ENCODE assay signal across 19 mouse cellular contexts in the genomic region with DNA sequence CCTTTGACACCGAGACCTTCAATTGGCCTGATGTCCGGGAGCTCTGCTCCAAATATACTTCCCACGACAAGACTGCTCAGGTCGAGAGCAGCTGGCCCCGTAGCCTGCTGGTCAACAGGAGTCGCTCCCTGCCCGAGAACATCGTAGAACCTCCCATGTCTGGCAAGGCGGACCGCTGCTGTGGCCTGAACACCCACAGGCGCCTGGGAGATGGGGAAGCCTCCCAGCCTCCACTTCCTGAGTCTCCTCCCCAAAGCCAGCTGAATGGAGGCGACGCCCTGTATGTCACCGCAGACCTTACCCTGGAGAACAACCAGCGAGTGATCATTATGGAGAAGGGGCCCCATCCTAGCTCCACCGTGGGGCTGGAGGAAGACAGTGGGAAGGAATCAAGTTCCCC. TPM values are rescaled to one million over a fixed set of nuclear protein-coding genes. Genes with fewer than 3 reads are reported as not detected.
A peak's percentile ranks its signal among the peaks of the same experiment; 100 is the strongest.
DNase-seq lines count a peak whose midpoint lies in the region; ATAC-seq lines count a peak whose summit lies in the region.
"Had no signal": no experiment of that assay in that cellular context is flagged by ENCODE, and none has a peak within 500 bp of the region (broad histone marks: within the 10 kb centered on the region; RNA-seq: fewer than 3 reads in every experiment).

No protein-coding gene starts in this region.

- 0 out of 2 replicates have a peak, but pooled peaks have one; percentile 9 for ATAC-seq in megakaryocyte, adult 5-6 weeks (ENCODE audit: poor library complexity, severe bottlenecking)
- ATAC-seq: forebrain, postnatal 0 days; inflammation-experienced regulatory T-cells, adult 6 months; midbrain, embryonic 15.5 days; Patski had no signal

- DNase-seq in heart, adult 11 months, result peak; percentile 94
- no peak for DNase-seq in heart, postnatal 25 days (ENCODE audit: low spot score)
- DNase-seq in lung, postnatal 10 days, result peak; percentile 48
- no peak for DNase-seq in lung, postnatal 25 days (ENCODE audit: low spot score)
- peak; percentile 44 for DNase-seq in ZHBTc4 (ENCODE audit: low read depth, low spot score)
- DNase-seq in thymus, postnatal 14 days, result no peak
- DNase-seq: B cell, adult 2 months; cerebellum, adult 11-12 months; cerebellum, postnatal 10 days; forebrain, postnatal 0 days; layer of hippocampus, adult 9-11 months; liver, embryonic 13.5 days; retina, postnatal 1 day; right cerebral cortex, postnatal 14 days; thymus, postnatal 4 days had no signal

- intact Hi-C loops in heart, postnatal 25 days (cut with DNase I), result no loop called here

RNA-seq across cellular contexts. Expression of a gene that starts 47.2 kb away (rescaled TPM):
- 10 to 100 TPM; 13.5 to 16.6 TPM for total RNA-seq in heart, postnatal 25 days (2021)
- 40.4 and 44.3 TPM in 2 replicates for total RNA-seq in megakaryocyte, adult 5-6 weeks (2015)
- total RNA-seq in megakaryocyte, adult 5-6 weeks (2017), result 46.6 and 50.5 TPM in 2 replicates

Comparison
In these comparisons a context has a peak if more than half of its experiments do, and no peak if none do; other contexts are left out.
1. DNase-seq: peak in heart, adult 11 months (single experiment), lung, postnatal 10 days (single experiment) and ZHBTc4 (single experiment); none in heart, postnatal 25 days (single experiment), lung, postnatal 25 days (single experiment) and thymus, postnatal 14 days (single experiment).